Mouse (Mus musculus): ENCODE data around the gene H3f3b.

The H3f3b gene

DNA sequence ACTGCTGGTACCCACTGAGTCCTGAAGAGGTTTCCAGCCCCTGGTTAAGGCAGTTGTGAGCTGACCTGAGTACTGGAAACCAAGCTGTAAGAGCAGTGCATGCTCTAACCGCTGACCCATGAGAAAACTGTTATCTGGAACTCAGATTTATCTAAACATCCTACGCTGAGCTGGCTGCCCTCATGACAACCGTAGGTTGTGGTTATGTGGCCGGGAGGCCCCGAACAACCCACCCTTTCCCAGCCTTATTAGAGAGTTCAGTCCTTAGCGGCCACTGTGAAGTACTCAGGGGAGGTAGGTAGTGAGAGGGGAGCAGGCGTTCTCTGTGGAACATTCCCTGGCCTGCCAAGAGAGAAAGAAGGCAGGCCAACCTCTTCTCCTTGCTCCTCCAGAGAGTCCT lies 28.7 kb downstream of the H3f3b start:
- no peak for DNase-seq

DNA sequence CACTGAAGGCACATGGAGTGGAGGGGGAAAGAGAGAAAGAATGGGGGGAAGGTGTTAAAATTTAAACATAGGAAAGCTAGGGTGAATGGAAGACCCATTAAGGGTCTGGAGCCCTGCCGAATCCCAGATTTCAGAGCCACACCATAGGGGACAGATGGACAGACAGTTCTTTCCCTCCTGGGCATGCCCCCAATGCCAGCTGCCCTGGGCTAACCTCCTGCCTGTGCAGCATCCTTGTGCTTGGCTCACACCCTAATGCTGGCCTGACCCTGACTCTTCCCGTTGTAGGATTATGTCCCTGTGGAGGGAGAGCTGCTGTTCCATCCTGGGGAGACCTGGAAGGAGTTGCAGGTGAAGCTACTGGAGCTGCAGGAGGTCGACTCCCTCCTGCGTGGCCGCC lies 30.1 kb downstream of the H3f3b start:
- no peak for DNase-seq

- no peak for DNase-seq
Measured at GRCm38 (mm10) chr11:115997047-115997446, 30.7 kb downstream of the H3f3b start.

DNA sequence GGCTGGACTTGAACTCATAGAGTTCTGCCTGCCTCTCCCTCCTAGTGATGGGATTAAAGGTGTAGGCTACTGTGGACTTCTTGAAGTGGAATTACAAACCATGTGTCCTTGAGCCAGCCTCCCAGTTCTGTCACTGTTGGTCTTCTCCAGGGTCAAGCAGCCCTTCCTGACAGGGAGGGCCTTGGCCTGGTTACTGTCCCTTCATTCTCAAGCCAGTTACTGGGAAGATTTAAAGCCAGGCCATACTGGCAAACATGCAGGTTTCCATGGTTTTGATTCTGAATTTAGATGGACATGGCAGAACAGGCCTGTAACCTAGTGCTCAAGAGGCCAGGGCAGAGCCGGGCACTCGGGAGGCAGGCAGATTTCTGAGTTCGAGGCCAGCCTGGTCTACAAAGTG lies 32.5 kb downstream of the H3f3b start:
- no peak for DNase-seq

DNA sequence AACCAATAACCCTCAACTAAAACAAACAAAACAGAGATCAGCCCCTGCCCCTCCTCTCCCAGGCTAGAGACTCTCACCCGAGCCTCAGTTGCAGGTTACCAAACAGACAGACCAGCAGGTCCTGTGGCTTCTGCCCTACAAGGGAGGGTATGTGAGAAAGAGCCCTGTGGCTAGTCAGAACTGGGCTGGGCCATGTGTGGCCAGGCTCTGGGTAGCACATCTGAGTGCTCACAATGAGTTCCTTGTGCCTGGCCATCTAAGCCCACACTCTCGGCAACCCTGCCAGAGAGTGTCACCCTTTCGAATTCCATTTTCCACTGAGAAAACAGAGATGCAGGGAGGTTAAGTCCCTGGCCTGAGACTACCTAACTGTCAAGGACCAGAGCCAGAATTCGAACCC lies 35.7 kb downstream of the H3f3b start:
- no peak for DNase-seq

DNA sequence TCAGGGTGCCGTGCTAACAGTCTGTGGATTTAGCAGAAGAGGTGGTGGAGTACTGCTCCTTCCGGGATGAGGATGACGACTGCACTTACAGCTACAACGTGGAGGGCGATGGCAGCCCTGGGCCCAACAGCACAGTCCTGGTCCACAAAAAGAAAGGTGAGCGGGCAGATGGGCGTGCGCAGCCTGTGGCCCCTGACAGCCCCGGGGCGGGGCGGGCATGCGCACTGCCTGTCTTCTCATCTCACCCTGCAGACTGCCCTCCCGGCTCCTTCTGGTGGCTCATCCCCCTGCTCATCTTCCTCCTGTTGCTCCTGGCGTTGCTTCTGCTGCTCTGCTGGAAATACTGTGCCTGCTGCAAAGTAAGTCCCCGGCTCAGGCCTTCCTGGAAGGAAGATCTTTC lies 38.1 kb downstream of the H3f3b start:
- no peak for DNase-seq

DNA sequence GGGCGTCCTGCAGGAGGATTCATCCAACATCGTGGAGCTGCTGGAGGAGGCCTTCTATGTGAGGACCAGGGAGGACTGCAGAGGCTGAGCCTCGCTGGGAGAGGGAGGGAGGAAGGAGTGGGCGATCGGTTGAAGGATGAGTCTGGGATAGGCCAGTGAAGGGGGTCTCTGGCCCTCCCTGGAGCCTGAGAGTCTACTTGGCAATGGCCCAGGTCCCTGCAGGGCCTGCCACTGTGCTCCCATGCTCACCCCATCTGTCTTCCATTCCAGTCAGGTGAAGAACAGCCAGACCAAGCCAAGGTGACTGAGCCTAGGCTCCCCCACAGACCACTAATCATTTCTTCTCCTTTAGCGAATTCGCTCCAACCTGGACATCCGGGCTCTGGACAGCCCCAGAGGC lies 44.5 kb downstream of the H3f3b start:
- no peak for DNase-seq

- DNase-seq: no peak
Measured at GRCm38 (mm10) chr11:115982472-115982871, 45.3 kb downstream of the H3f3b start.

- no peak for DNase-seq
Measured at GRCm38 (mm10) chr11:115975544-115975943, 52.2 kb downstream of the H3f3b start.

DNA sequence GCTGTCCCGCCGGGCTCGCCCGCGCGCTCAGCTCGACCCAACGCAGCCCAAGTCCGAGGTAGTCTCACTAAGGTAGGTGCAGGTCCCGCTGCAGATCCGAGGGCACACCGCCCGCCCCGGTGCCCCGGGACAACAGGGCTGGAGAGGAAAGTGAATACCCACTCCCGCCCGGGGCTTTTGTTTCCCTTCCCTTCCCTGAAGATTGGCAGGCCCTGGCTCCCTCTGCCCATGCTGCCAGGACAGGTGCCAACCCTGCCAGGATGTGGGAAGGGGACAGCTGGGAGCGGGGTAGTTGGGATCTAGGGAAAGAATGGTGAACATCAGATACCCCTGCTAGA lies 52.7 kb downstream of the H3f3b start:
- no peak for DNase-seq

GRCm38 (mm10) chr11:115974309-115975082 lies 53.3 kb downstream of the H3f3b start, which contains the start of gene Itgb4:
TSS of gene Itgb4 (plus strand) at chr11:115974709.
- peak; percentile 68 to 83 for DNase-seq

All from kidney, postnatal 25 days (tissue).